Mouse (Mus musculus) gastrocnemius, postnatal 4 days (tissue): Measurements from ENCODE around the gene Paqr7. TPM values are rescaled to one million over a fixed set of nuclear protein-coding genes. Genes with fewer than 3 reads are reported as not detected.

Experiments used
- microRNA-seq: library from miRNA; unstranded; fragments of <30 nt; microRNA quantifications from one replicate; pipeline ENCODE4 v1.2.0, GENCODE M21; 2021
- total RNA-seq, 2 experiments: library from RNA; stranded (reverse); gene quantifications; 2 replicates each; pipeline ENCODE4 v1.2.3; 2021

The Paqr7 gene
- total RNA-seq, 2 experiments from 2014 or later, result 4.8 to 6.3 TPM

Small RNAs within 50 kb of the gene (microRNA-seq; reads per million reads assigned to microRNA genes)
- 1.1 reads per million for gene Gm23634

Other genes with a start within 250 kb of the Paqr7 start
- not detected for gene Gm30191, start 249.8 kb upstream of the Paqr7 start, total RNA-seq
- gene Grrp1, start 242.6 kb upstream of the Paqr7 start, total RNA-seq, result 1 to 10 TPM; 4.5 to 5.7 TPM
- gene Pdik1l, start 208.8 kb upstream of the Paqr7 start, total RNA-seq, result 10 to 100 TPM; 10.4 to 11.8 TPM
- 10 to 100 TPM; 48.4 to 59.5 TPM for gene Trim63, start 181.6 kb upstream of the Paqr7 start, total RNA-seq
- gene Slc30a2, start 153.5 kb upstream of the Paqr7 start, total RNA-seq, result under 1 TPM; 0.44 to 0.54 TPM
- 10 to 100 TPM in 1 of 2 experiments, 1 to 10 TPM in 1; 7.5 to 10.2 TPM for gene Extl1, start 112.8 kb upstream of the Paqr7 start, total RNA-seq
- gene Pafah2, start 100.4 kb upstream of the Paqr7 start, total RNA-seq, result 1 to 10 TPM; 4.4 to 4.9 TPM
- gene Stmn1, start 28.4 kb upstream of the Paqr7 start, total RNA-seq, result 100 to 1,000 TPM; 152 to 171 TPM
- 1 to 10 TPM; 1.9 to 2.1 TPM for gene Aunip, start 14.3 kb downstream of the Paqr7 start, total RNA-seq
- 100 to 1,000 TPM in 1 of 2 experiments, 10 to 100 TPM in 1; 99.7 to 104 TPM for gene Mtfr1l, start 38.7 kb downstream of the Paqr7 start, total RNA-seq
- 10 to 100 TPM; 43.5 to 45.4 TPM for gene Selenon, start 55.5 kb downstream of the Paqr7 start, total RNA-seq
- 10 to 100 TPM; 16.7 to 17.9 TPM for gene Man1c1, start 207.6 kb downstream of the Paqr7 start, total RNA-seq